In genomic region chr7:16309318-16310019, GRCm38 (mm10) we compare ENCODE assay signal across 7 mouse cellular contexts. TPM values are rescaled to one million over a fixed set of nuclear protein-coding genes. Genes with fewer than 3 reads are reported as not detected.
DNase-seq lines count a peak whose midpoint lies in the region; ATAC-seq lines count a peak whose summit lies in the region.

No protein-coding gene starts in this region.

- peak; percentile 41 for ATAC-seq in intestine, embryonic 15.5 days
- ATAC-seq in limb, embryonic 12.5 days (ENCODE audit: insufficient number of reproducible peaks, insufficient read depth, low FRiP score, low TSS enrichment, low read depth), result no peak; the same call in 1 of the 2 replicates
- peak; percentile 41 for ATAC-seq in midbrain, embryonic 13.5 days

- H3K27ac ChIP-seq in intestine, embryonic 15.5 days, result peak overlapping the region; percentile 66
- H3K27ac ChIP-seq in limb, embryonic 12.5 days, result peak overlapping the region; percentile 41; the same call in 1 of the 2 replicates
- peak overlapping the region; percentile 57 for H3K27ac ChIP-seq in midbrain, embryonic 13.5 days

- H3K4me3 ChIP-seq in intestine, embryonic 15.5 days (replicated peaks), result peak overlapping the region; percentile 63
- H3K4me3 ChIP-seq in limb, embryonic 12.5 days (replicated peaks), result peak overlapping the region; percentile 69
- peak overlapping the region; percentile 72 for H3K4me3 ChIP-seq in midbrain, embryonic 13.5 days (replicated peaks)

- under 1% methylated on average over 61 of the region's 61 CpGs for WGBS in intestine, embryonic 15.5 days
- 1% methylated on average over 61 of the region's 61 CpGs for WGBS in limb, embryonic 12.5 days
- WGBS in midbrain, embryonic 13.5 days, result under 1% methylated on average over 59 of the region's 61 CpGs

- no peaks in the 10 kb centered on the region for H3K27me3 ChIP-seq in intestine, embryonic 15.5 days (replicated peaks)
- H3K27me3 ChIP-seq in limb, embryonic 12.5 days, result peaks cover 29% of the 10 kb centered on the region
- peaks cover 6% of the 10 kb centered on the region; the same call in 1 of the 2 replicates for H3K27me3 ChIP-seq in midbrain, embryonic 13.5 days

- intact Hi-C loops in gastrocnemius, postnatal 36 days (cut with DNase I), result loop anchor here (5.0 kb wide), 1 partner anchor 63 kb away; no protein-coding TSS in a partner anchor

- peaks cover 53% of the 10 kb centered on the region for H3K4me1 ChIP-seq in intestine, embryonic 15.5 days (replicated peaks)
- peaks cover 57% of the 10 kb centered on the region for H3K4me1 ChIP-seq in limb, embryonic 12.5 days (replicated peaks)
- H3K4me1 ChIP-seq in midbrain, embryonic 13.5 days (replicated peaks), result peaks cover 54% of the 10 kb centered on the region

- peak overlapping the region; percentile 99 for H3K4me2 ChIP-seq in intestine, embryonic 15.5 days (replicated peaks)
- peak overlapping the region; percentile 99 for H3K4me2 ChIP-seq in limb, embryonic 12.5 days
- H3K4me2 ChIP-seq in midbrain, embryonic 13.5 days (replicated peaks), result peak overlapping the region; percentile 97

- H3K9me3 ChIP-seq in intestine, embryonic 15.5 days, result no peaks in the 10 kb centered on the region
- no peaks in the 10 kb centered on the region for H3K9me3 ChIP-seq in limb, embryonic 12.5 days
- no peaks in the 10 kb centered on the region for H3K9me3 ChIP-seq in midbrain, embryonic 13.5 days

- no peaks in the 10 kb centered on the region for H3K36me3 ChIP-seq in intestine, embryonic 15.5 days
- no peaks in the 10 kb centered on the region for H3K36me3 ChIP-seq in limb, embryonic 12.5 days
- H3K36me3 ChIP-seq in midbrain, embryonic 13.5 days, result no peaks in the 10 kb centered on the region

- DNase-seq in adrenal gland, postnatal 10 days, result peak; percentile 95
- DNase-seq in embryo, embryonic 11 days, result peak; percentile 90
- peak; percentile 84 to 86 for DNase-seq in gastrocnemius, postnatal 36 days
- DNase-seq in spleen, adult 18-20 months, result peak; percentile 86 to 95

- H3K9ac ChIP-seq in intestine, embryonic 15.5 days, result peak overlapping the region; percentile 62
- H3K9ac ChIP-seq in limb, embryonic 12.5 days (replicated peaks), result peak overlapping the region; percentile 53
- H3K9ac ChIP-seq in midbrain, embryonic 13.5 days (replicated peaks), result peak overlapping the region; percentile 94

RNA-seq across cellular contexts. Expression of gene Bbc3, which starts 1.3 kb away (rescaled TPM):
- total RNA-seq in adrenal gland, postnatal 10 days (2021), result 10 to 100 TPM in 1 of 2 experiments, 1 to 10 TPM in 1; 7.9 to 13.9 TPM
- total RNA-seq in gastrocnemius, postnatal 36 days (2021), result 1 to 10 TPM; 1.4 to 2.2 TPM
- 5.9 and 6.4 TPM in 2 replicates for polyA plus RNA-seq in intestine, embryonic 15.5 days (2015; fragmentation: Nextera tagmentation; extraction: Ambion mirVana)
- 8.2 and 9.3 TPM in 2 replicates for polyA plus RNA-seq in limb, embryonic 12.5 days (2016; fragmentation: Nextera tagmentation; extraction: Ambion mirVana)
- polyA plus RNA-seq in midbrain, embryonic 13.5 days (2015; fragmentation: Nextera tagmentation; extraction: Ambion mirVana), result 23.1 and 25.5 TPM in 2 replicates

RNA-seq across cellular contexts. Expression of gene Ccdc9, which starts 22.9 kb away (rescaled TPM):
- 10 to 100 TPM; 54.7 to 67.5 TPM for total RNA-seq in adrenal gland, postnatal 10 days (2021)
- total RNA-seq in gastrocnemius, postnatal 36 days (2021), result 10 to 100 TPM; 40.7 to 44.6 TPM
- polyA plus RNA-seq in intestine, embryonic 15.5 days (2015; fragmentation: Nextera tagmentation; extraction: Ambion mirVana), result 23.3 and 24.7 TPM in 2 replicates
- 43.1 and 44.7 TPM in 2 replicates for polyA plus RNA-seq in limb, embryonic 12.5 days (2016; fragmentation: Nextera tagmentation; extraction: Ambion mirVana)
- polyA plus RNA-seq in midbrain, embryonic 13.5 days (2015; fragmentation: Nextera tagmentation; extraction: Ambion mirVana), result 22.5 and 39.4 TPM in 2 replicates

RNA-seq across cellular contexts. Expression of gene Inafm1, which starts 36.1 kb away (rescaled TPM):
- total RNA-seq in adrenal gland, postnatal 10 days (2021), result 10 to 100 TPM; 20.4 to 24.2 TPM
- 10 to 100 TPM; 12.2 to 15.1 TPM for total RNA-seq in gastrocnemius, postnatal 36 days (2021)
- polyA plus RNA-seq in intestine, embryonic 15.5 days (2015; fragmentation: Nextera tagmentation; extraction: Ambion mirVana), result 16.4 and 16.6 TPM in 2 replicates
- 13.9 and 17.6 TPM in 2 replicates for polyA plus RNA-seq in limb, embryonic 12.5 days (2016; fragmentation: Nextera tagmentation; extraction: Ambion mirVana)
- polyA plus RNA-seq in midbrain, embryonic 13.5 days (2015; fragmentation: Nextera tagmentation; extraction: Ambion mirVana), result 22.3 and 27.3 TPM in 2 replicates

RNA-seq across cellular contexts. Expression of gene C5ar1, which starts 50.1 kb away (rescaled TPM):
- total RNA-seq in adrenal gland, postnatal 10 days (2021), result 1 to 10 TPM; 2.7 to 3.9 TPM
- 1 to 10 TPM; 1.7 to 1.8 TPM for total RNA-seq in gastrocnemius, postnatal 36 days (2021)
- polyA plus RNA-seq in intestine, embryonic 15.5 days (2015; fragmentation: Nextera tagmentation; extraction: Ambion mirVana), result 2.4 TPM in 2 replicates
- 0.45 and 0.91 TPM in 2 replicates for polyA plus RNA-seq in limb, embryonic 12.5 days (2016; fragmentation: Nextera tagmentation; extraction: Ambion mirVana)
- polyA plus RNA-seq in midbrain, embryonic 13.5 days (2015; fragmentation: Nextera tagmentation; extraction: Ambion mirVana), result 1.0 and 1.5 TPM in 2 replicates
